Mouse (Mus musculus) fibroblast of lung, adult 2 months (primary cell): ENCODE results near the gene Gatad2a.
"Not testable (repeated sequence)": the region's sequence is repeated elsewhere in the genome, so short reads cannot be mapped to it uniquely, and the experiment has no call there.

Experiments
- DNase-seq: peaks from one replicate; pipeline ENCODE4 v3.0.0-alpha.2; 2011; ENCODE audit warnings: low read depth

The Gatad2a gene

DNA sequence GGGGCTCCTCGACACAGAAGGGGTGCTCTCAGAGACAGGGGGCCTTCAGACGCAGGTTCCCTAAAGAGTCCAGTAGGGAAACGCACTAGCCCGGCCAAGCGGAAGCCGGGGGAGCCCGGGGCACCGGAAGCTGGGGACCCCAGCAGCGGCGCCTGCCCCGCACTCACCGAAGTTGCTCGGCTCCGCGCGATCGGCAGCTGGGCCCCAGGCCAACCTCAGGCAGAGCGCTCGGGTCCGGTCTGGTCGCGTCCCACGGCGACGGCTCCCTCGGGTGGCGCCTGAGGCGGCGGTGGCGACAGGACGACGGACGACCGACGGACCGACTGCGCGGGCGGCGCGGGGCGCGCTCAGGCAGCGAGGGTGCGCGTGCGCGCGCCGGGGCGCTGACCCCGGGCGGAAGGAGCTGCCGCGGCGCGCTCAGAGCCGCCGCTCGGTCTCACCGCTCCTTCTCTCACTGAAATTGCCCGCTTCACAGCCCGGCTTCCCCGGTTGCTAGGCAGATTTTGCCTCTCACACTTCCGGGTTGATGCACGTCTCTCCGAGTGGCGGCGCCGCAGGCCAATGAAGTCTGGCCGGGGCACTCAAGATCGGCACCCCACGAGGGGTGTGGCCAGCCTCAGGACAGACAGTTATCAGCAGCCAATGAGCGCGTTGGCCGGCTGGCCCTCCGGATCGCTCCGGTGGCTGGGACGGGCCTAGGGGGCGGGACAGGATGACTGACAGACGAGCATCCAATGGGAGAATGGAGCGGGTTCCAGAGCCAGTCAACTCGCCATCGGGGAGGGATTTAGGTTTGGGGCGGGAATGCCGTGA is at the start of gene Gatad2a:
Gatad2a (minus strand) TSS at position 609 of the 813 bp plus-strand sequence.
- peak; percentile 100 for DNase-seq

DNA sequence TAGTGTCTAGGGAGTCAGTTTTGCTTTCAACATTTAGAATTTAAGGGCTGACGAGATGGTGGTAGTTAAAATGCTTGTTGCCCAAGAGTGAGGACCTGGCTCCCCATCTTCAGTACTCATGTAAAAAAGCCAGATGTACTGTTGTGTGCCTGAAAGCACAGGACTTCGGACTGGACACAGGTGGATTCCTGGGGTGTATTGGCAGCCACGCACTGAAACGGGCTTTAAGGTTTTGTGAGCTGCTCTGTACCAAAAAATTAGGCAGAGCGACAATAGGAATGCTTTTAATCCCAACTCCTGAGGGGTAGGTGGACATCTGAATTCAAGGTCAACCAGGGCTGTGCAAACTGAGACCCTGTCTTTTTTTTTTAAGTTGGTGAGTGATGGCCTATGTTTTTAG is 47.8 kb upstream of the Gatad2a start:
- DNase-seq: no peak

DNA sequence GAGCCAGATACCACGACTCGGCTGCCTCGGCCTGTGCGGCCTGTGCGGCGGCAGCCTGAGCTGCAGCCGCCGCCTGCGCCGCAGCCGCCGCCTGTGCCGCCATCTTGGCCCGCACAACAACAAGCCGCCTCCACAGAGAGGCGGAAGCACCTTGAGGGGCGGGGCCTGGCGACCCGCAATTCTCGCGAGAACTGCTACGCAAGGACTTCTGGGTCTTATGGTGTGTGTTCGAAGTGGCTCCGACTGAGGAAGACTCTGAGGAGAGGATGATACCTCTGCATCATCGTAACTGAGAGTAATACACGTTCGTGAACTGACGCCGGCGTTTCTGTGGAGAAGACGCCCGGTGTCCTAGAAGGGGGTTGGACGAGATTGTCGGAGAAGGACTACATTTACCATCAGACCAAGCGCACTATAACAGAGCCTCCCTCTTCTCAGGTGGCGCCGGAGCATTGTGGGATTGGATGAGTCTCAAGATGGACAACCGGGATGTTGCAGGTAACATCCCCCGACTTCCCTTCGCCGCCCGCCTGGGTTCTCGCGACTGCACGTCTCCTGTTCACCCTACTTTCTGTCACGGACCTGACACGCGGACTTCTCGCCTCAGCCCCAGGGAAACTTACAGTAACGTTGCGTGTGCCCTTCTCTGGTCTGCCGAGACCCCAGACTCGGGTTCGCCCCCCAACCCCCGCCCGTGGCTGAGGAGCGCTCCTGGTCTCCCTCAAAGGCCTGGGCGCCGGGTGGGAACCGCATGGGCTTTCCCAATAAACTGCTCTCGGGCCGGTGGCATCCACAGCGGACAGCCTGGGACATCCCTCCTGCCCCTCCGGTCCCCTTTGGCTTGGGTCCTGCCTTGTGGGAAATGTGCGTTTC is 46.6 kb upstream of the Gatad2a start, which contains the start of the genes Mau2 and Sugp1:
Mau2 (minus strand) TSS at position 152 of the 873 bp plus-strand sequence.
Sugp1 (plus strand) TSS at position 231 of the 873 bp plus-strand sequence.
- peak; percentile 97 for DNase-seq

DNA sequence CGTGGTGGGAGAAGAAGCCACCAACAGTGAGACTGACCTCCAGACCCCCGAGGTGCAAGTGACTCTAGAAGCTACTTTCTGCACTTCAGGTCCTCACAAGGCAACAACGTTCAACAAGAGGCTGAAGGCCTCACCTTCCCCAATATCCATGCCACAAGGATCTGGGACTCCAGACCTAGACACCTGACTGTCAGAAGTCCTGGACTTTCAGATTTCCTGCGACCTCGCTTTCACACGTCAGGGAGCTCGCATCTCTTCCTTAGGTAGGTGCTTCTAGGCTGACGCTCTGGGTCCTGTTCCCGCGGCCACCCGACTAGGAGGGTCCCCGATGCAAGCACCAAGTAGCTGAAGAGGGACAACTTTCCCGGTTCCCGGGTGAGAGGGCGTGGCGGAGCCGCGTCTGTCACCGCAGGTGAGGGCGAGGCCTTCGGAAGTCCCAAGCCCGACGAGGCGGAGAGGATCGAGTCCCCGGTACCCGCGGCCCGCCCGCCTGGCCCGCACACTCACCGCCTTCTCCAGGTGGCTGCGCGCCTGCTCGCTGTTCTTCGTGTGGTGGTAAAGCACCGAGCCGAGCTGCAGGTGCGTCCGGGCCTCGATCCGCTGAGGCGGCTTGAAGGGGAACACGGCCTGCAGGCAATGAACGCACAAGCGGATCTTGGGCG is 45.8 kb upstream of the Gatad2a start:
- no peak for DNase-seq

DNA sequence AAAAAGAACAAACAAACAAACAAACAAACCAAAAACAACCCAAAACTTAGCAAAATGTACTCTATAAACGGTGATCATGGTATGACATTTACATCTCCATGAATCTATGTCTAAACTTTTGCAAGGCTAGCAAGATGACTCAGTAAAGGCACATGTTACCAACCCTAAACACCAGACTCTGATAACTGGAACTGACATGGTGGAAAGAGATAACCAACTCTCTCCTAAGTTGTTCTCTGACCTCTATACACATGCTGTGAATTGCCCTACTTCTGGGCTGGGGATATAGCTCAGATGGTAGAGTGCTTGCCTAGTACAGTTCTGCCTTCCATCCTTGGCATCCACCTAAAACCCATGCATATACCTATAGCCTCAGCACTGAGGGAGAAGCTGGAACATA is 41.8 kb upstream of the Gatad2a start:
- DNase-seq: no peak

DNA sequence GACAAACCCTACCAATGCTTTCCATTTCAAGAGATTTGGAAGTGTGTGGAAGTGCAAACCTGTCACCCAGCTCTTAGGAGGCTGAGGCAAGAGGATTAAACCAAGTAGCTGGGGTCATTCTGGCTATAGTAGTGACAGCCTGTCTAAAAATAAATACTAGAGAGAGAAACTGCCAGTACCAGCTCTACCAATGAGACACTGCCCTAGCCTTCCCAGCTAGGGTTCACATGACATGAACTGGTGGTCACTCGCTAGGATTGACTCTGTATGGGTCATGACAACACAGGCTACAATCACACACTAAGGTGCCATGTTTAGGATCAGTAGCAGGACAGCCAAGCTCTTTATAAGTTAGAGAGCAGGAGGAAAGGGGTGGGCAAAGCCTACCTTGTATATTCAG is 34.1 kb upstream of the Gatad2a start:
- DNase-seq: no peak

DNA sequence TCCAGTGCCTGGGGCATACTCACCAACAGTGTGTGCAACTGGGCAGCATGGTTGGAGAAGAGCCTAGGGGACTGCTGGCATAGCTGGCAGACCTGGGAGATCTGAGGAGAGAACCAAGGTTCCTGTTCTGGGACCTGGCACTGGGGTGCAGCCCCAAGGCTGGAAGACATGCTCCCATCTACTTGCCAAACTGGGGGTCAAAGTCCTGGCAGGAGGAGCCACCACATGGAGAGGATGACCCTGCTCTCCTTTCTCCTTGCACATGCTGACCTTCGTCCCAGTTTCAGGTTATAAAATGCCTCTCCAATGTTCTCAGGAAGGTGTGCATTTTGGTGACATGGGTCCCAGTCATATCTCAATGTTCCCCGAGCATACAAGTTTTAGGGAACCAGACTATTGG is 30.0 kb upstream of the Gatad2a start:
- no peak for DNase-seq

DNA sequence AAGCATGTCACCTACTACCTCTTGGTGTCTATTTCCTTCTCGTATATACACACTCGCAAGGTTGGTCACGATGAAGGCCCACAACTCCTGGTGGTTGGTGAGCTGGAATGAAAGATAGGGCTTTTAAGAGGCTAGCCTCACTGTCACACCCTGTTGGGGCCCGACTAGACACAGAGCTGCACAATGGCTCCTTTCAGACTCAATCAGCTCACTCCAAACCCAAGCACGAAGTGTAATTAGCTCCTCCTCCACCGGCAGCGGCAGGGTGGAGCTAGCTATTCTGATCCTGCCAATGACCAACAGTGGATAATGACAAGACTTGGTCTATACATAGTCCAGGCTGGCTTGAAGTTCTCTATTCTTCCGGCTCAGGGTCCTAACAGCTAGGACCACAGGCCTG is 27.4 kb upstream of the Gatad2a start:
- DNase-seq: no peak

GRCm38 (mm10) chr8:70015017-70015416 is 18.8 kb upstream of the Gatad2a start:
- no peak for DNase-seq

GRCm38 (mm10) chr8:70012763-70013162 is 16.6 kb upstream of the Gatad2a start:
- DNase-seq: no peak

- no peak for DNase-seq
Observed at GRCm38 (mm10) chr8:70012350-70012749, 16.2 kb upstream of the Gatad2a start.

GRCm38 (mm10) chr8:70010796-70011195 is 14.6 kb upstream of the Gatad2a start:
- DNase-seq: not testable (repeated sequence)

GRCm38 (mm10) chr8:70005178-70005577 is 9.0 kb upstream of the Gatad2a start:
- no peak for DNase-seq

GRCm38 (mm10) chr8:70004345-70004744 is 8.2 kb upstream of the Gatad2a start:
- DNase-seq: no peak

DNA sequence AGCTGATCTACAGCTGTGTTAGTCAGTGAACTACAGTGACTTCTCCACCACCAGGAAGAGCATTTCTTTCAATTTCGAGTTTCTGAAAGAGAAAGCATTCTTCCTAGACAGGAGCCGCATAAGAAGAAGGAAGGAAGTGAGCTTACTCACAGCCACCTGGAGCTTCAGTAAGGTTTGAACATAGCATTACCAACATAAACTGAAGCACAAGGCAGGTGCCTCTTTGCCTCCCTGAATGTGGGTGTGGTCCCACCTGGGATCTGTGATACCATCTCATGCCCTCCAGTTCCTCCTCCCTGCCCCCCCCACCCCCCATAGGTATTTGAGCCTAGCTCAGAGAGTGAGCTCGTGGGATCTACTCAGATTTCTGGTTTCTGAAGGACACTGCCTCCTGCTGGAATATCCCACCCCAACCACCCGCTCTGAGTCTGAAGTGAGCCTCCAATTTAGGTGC is 7.0 kb upstream of the Gatad2a start:
- DNase-seq: no peak

DNA sequence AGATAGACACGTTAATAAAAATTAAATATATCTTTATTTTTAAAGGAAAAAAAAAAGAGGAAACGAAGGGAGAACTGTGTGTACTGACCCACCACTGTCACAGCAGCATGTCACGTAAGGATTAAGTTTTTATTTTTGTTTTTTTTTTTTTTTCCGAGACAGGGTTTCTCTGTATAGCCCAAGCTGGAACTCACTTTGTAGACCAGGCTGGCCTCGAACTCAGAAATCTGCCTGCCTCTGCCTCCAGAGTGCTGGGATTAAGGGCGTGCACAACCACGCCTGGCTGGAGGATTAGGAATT is 5.7 kb upstream of the Gatad2a start:
- DNase-seq: not testable (repeated sequence)

- no peak for DNase-seq
Observed at GRCm38 (mm10) chr8:70001176-70001891, 5.2 kb upstream of the Gatad2a start.

DNA sequence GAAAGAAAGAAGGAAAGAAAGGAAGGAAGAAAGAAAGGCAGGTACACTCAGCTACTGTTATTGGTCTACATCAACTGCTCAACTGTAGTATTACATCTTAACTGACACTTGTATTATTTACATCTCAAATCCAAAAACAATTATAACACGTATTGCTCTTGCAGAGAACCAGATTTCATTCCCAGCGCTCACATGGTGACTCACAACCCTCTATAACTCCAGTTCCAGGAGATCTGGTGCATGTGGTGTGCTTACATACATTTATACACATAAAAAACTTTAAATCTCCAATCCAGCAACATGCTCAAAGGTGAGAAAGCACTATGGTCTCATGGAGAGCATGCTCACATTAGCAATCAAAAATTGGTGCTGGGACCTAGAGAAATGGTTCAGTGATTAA is 4.0 kb upstream of the Gatad2a start:
- no peak for DNase-seq

GRCm38 (mm10) chr8:69999236-69999635 is 3.1 kb upstream of the Gatad2a start:
- no peak for DNase-seq

- DNase-seq: no peak
Observed at GRCm38 (mm10) chr8:69998706-69999105, 2.5 kb upstream of the Gatad2a start.

DNA sequence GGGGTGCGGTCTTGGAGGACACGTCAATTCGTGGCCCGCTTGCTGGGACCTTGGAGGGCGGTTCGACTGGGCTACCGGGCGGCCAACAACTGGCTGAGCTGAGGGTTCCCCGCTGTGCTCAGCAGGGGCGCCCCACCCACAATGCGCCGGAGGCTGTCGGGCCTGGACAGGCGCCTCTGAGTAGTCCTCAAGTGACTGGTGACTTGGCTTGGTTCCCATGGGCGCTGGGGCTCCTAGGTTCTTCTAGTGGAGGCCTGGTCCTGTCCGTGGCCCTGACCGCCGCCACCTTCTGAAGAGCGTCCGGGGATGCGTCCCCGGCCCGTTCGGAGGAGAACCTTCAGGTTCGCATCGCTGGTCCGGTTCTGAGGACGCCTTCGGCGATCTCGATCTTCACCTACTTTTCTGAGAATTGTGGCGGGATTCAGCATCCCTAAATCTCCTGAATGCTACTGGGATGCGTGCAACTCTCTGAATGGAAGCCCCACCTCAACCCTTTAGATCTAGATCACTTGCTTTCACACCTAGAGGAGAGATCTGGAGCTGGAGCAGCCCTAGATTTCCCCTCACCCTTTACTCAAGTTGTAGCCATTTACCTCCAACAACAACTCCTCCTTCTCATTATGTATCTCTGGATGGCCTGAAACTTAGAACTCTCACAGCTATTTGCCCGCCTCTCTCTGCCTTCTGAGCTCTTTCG is 553 bp upstream of the Gatad2a start:
- DNase-seq: no peak
